Mouse (Mus musculus): ENCODE results near the gene Eef2k. TPM values are rescaled to one million over a fixed set of nuclear protein-coding genes. Genes with fewer than 3 reads are reported as not detected.

The Eef2k gene
- polyA plus RNA-seq, 1 experiment from 2014 or later: 14.1 TPM

GRCm38 (mm10) chr7:120913332-120913731 is 70.7 kb downstream of the Eef2k start:
- H3K9ac ChIP-seq (ENCODE audit: low read depth, low read length): no peak overlapping the region
- TF ChIP-seq CTCF (IDR thresholded peaks at IDR 0.05; ENCODE audit: low read depth): peak; percentile 61
- H3K36me3 ChIP-seq (ENCODE audit: control insufficient read depth, insufficient read depth): no peaks in the 10 kb centered on the region
- no peak for ATAC-seq
- no peak overlapping the region for H3K27ac ChIP-seq (ENCODE audit: low read depth, low read length)
- no peak overlapping the region for H3K4me2 ChIP-seq (replicated peaks; ENCODE audit: low read depth)
- no peaks in the 10 kb centered on the region for H3K27me3 ChIP-seq (replicated peaks; ENCODE audit: control insufficient read depth, insufficient read depth, low read length)
- H3K9me3 ChIP-seq (ENCODE audit: control insufficient read depth): no peaks in the 10 kb centered on the region
- H3K4me1 ChIP-seq (replicated peaks; ENCODE audit: control insufficient read depth, insufficient read depth, low read length): no peaks in the 10 kb centered on the region
- H3K4me3 ChIP-seq (ENCODE audit: low read depth, low read length): no peak overlapping the region
- WGBS: 49% methylated on average over 1 of the region's 1 CpGs

DNA sequence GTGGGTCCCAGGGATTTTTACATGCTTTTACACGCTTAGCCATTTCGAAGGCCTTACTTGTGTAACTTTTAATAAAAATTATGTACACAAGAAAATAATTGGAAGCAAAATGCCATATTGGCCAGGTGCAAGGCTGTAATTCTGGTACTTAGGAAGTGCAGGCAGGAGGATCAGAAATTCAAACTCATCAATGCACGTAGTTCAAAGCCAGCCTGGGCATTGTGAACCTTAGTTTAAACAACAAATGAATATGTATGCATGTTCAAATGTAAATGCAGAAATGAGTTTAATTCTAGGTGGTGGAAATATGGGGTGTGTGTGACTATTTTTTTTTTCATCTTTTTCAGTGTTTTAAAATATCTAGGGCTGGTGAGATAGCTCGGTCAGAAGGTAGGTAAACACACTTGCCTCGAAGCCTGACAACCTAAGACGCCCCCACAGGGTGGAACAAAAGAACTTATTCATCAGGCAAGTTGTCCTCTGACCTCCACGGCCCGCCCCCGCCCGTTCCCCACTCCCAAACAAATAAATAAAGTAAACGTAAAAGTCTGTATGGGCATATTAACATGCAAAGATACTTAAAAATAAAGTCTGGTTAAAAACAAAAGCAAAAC is 73.7 kb downstream of the Eef2k start:
- H3K4me2 ChIP-seq (replicated peaks; ENCODE audit: low read depth): peak overlapping the region; percentile 87
- 28% methylated on average over 11 of the region's 11 CpGs for WGBS
- H3K4me3 ChIP-seq (ENCODE audit: low read depth, low read length): 0 out of 2 replicates have a peak overlapping the region, but pooled peaks have one; percentile 97
- H3K9me3 ChIP-seq (ENCODE audit: control insufficient read depth): no peaks in the 10 kb centered on the region
- no peak for ATAC-seq
- H3K4me1 ChIP-seq (replicated peaks; ENCODE audit: control insufficient read depth, insufficient read depth, low read length): no peaks in the 10 kb centered on the region
- no peak for TF ChIP-seq CTCF (IDR thresholded peaks at IDR 0.05; ENCODE audit: low read depth)
- no peak overlapping the region for H3K27ac ChIP-seq (ENCODE audit: low read depth, low read length)
- no peaks in the 10 kb centered on the region for H3K36me3 ChIP-seq (ENCODE audit: control insufficient read depth, insufficient read depth)
- no peaks in the 10 kb centered on the region for H3K27me3 ChIP-seq (replicated peaks; ENCODE audit: control insufficient read depth, insufficient read depth, low read length)
- H3K9ac ChIP-seq (ENCODE audit: low read depth, low read length): no peak overlapping the region

- no peak overlapping the region for H3K27ac ChIP-seq (ENCODE audit: low read depth, low read length)
- H3K4me3 ChIP-seq (ENCODE audit: low read depth, low read length): peak overlapping the region; percentile 97
- H3K9ac ChIP-seq (ENCODE audit: low read depth, low read length): no peak overlapping the region
- WGBS: 4% methylated on average over 12 of the region's 12 CpGs
- H3K36me3 ChIP-seq (ENCODE audit: control insufficient read depth, insufficient read depth): no peaks in the 10 kb centered on the region
- no peak for TF ChIP-seq CTCF (IDR thresholded peaks at IDR 0.05; ENCODE audit: low read depth)
- no peaks in the 10 kb centered on the region for H3K27me3 ChIP-seq (replicated peaks; ENCODE audit: control insufficient read depth, insufficient read depth, low read length)
- H3K4me1 ChIP-seq (replicated peaks; ENCODE audit: control insufficient read depth, insufficient read depth, low read length): no peaks in the 10 kb centered on the region
- ATAC-seq: no peak
- no peaks in the 10 kb centered on the region for H3K9me3 ChIP-seq (ENCODE audit: control insufficient read depth)
- H3K4me2 ChIP-seq (replicated peaks; ENCODE audit: low read depth): peak overlapping the region; percentile 87
Measured at GRCm38 (mm10) chr7:120917279-120917591, 74.6 kb downstream of the Eef2k start.

DNA sequence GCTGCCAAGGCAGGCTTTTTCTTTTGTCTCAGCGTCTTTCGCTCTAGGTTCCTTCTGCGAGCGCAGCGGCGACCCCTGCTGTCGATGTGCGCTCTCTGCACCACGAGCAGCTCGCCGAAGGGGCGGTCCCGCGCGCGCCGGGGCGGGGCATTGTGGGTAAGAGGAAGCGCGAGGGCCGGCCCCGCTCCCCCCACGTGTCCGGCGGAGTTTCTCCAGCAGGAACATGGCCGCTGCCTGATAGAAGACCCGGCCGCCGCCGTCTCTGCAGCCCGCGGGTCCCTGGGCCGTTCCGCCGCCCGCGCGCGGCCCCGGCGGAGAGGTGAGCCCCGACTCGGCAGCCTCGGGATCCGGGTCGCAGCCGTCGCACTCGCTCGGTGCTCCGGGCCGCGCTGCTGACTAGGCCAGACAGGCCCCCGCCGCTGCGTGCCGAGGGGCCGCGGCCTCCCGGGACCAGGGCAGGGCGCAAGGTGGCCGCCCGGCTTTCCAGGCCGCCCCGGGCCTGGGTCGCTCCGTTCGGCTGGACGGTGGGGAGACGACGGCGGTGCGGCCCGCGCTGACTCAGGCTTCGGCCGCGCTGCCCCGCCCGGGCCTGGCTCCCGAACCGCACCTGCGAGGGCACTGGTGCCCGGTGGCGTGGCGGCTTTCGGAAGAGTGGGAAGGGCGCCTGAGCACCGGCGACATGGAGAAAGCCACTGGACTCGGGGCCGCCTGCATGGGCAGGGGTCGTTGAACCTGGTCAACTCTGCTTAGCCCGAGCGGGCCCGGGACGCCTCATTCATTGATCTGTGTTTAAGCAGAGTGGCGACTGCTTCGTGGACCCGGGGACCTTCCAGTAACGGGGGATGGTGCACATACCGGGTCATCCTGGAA is 75.2 kb downstream of the Eef2k start, which contains the start of gene Polr3e:
Gene Polr3e, plus strand, starts transcription at position 153 of the 870 bp plus-strand sequence.
- H3K27me3 ChIP-seq (replicated peaks; ENCODE audit: control insufficient read depth, insufficient read depth, low read length): no peaks in the 10 kb centered on the region
- ATAC-seq: peak; percentile 91
- H3K27ac ChIP-seq (ENCODE audit: low read depth, low read length): peak within 1 kb of the TSS; percentile 94
- H3K9me3 ChIP-seq (ENCODE audit: control insufficient read depth): no peaks in the 10 kb centered on the region
- peak; percentile 94 for TF ChIP-seq CTCF (IDR thresholded peaks at IDR 0.05; ENCODE audit: low read depth)
- H3K4me3 ChIP-seq (ENCODE audit: low read depth, low read length): peak within 1 kb of the TSS; percentile 97
- H3K4me1 ChIP-seq (replicated peaks; ENCODE audit: control insufficient read depth, insufficient read depth, low read length): no peaks in the 10 kb centered on the region
- 0 out of 2 replicates have a peak, but pooled peaks cover 4% of the 10 kb centered on the region for H3K36me3 ChIP-seq (ENCODE audit: control insufficient read depth, insufficient read depth)
- peak within 1 kb of the TSS; percentile 87 for H3K4me2 ChIP-seq (replicated peaks; ENCODE audit: low read depth)
- WGBS: under 1% methylated on average over 98 of the region's 102 CpGs
- H3K9ac ChIP-seq (ENCODE audit: low read depth, low read length): peak within 1 kb of the TSS; percentile 89

GRCm38 (mm10) chr7:120918526-120918962 is 75.9 kb downstream of the Eef2k start:
- Histone ChIP-seq H3K4me3 (ENCODE audit: low read depth, low read length) (peak overlapping the region; percentile 97), H3K27ac (ENCODE audit: low read depth, low read length) (0 out of 2 replicates have a peak overlapping the region, but pooled peaks have one; percentile 46), H3K4me2 (replicated peaks; ENCODE audit: low read depth) (peak overlapping the region; percentile 87), H3K27me3 (replicated peaks; ENCODE audit: control insufficient read depth, insufficient read depth, low read length) (no peaks in the 10 kb centered on the region), H3K9ac (ENCODE audit: low read depth, low read length) (peak overlapping the region; percentile 89), H3K36me3 (ENCODE audit: control insufficient read depth, insufficient read depth) (0 out of 2 replicates have a peak, but pooled peaks cover 11% of the 10 kb centered on the region), H3K9me3 (ENCODE audit: control insufficient read depth) (no peaks in the 10 kb centered on the region), H3K4me1 (replicated peaks; ENCODE audit: control insufficient read depth, insufficient read depth, low read length) (no peaks in the 10 kb centered on the region)
- 5% methylated on average over 10 of the region's 10 CpGs for WGBS
- peak; percentile 62 for ATAC-seq
- TF ChIP-seq CTCF (IDR thresholded peaks at IDR 0.05; ENCODE audit: low read depth): no peak

DNA sequence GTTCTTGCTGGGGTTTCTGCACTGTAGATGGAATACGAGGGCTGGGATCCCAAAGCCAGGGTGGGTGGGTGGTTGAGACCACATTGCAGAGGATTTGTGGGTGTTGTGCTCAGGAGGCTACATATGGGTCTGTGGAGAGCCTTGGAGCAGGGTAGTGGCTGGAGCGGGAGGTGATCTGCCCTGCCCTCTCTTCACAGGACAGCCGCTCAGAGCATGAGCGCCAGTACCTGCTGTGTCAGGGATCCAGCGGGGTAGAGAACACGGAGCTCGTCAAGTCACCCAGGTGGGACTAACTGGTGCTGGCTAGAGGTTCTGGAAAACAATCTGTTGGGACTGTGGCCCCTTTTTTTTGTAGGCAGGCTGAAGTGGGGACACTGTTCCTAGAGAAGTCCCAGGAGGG is 90.5 kb downstream of the Eef2k start:
- no peak for ATAC-seq
- Histone ChIP-seq H3K27ac (ENCODE audit: low read depth, low read length) (no peak overlapping the region; the same call in 1 of the 2 replicates), H3K27me3 (replicated peaks; ENCODE audit: control insufficient read depth, insufficient read depth, low read length) (no peaks in the 10 kb centered on the region), H3K4me1 (replicated peaks; ENCODE audit: control insufficient read depth, insufficient read depth, low read length) (no peaks in the 10 kb centered on the region), H3K4me2 (replicated peaks; ENCODE audit: low read depth) (no peak overlapping the region), H3K4me3 (ENCODE audit: low read depth, low read length) (no peak overlapping the region), H3K9ac (ENCODE audit: low read depth, low read length) (no peak overlapping the region), H3K9me3 (ENCODE audit: control insufficient read depth) (no peaks in the 10 kb centered on the region), H3K36me3 (ENCODE audit: control insufficient read depth, insufficient read depth) (peaks cover 89% of the 10 kb centered on the region)
- 90% methylated on average over 7 of the region's 7 CpGs for WGBS
- no peak for TF ChIP-seq CTCF (IDR thresholded peaks at IDR 0.05; ENCODE audit: low read depth)

All from intestine, postnatal 0 days (tissue).